Mouse (Mus musculus): ENCODE data around the gene Celf1.

GRCm38 (mm10) chr2:90893673-90894298 is 46.4 kb upstream of the Celf1 start:
- TF ChIP-seq TAL1 (IDR thresholded peaks at IDR 0.05; ENCODE audit: low read length) (peak; percentile 63), GATA1 (IDR thresholded peaks at IDR 0.05; ENCODE audit: low read length) (peak; percentile 80)

Measured in erythroblast, embryonic 14.5 days (primary cell).